Mouse (Mus musculus): Measurements from ENCODE around the gene Pafah1b1. TPM values are rescaled to one million over a fixed set of nuclear protein-coding genes. Genes with fewer than 3 reads are reported as not detected.

Gene Pafah1b1
- polyA plus RNA-seq, 1 experiment, result 19.1 TPM

DNA sequence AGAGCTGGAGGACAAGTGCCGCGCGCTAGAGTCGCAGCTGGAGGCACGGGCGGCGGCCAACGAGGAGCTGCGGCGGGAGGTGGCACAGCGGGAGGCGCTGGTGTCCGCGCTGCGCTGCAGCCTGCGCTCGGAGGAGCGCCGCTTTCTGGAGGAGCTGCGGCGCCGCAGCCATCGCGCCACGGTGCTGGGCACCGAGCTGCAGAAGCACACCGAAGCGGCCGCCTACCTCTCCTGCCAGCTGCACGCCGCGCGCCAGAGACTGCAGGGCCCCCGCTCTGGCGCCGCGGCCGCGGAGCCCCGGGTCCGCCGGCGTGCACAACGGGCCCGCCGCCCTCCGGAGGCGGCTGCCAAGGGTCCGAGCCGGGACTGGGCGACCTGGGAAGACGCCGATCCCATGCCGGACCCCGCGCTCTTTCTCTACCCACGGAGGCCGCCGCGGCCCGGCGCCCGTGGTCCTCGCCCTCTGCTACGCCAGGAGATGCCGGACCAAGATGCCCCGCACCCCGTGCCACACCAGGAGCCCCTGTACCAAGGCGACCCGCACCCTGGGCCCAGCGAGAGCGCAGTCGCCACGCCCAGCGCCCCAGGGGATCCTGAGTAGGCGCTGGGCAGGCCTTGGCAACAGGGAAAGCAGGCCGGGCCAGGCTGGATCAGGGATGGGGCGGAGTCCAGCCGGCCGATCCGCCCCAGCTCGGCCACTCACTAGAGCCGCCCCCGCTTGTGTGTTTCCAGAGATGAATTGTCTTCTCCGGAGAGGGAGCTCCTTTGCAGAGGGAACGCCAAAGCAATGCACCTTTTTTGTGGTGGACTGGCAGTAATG lies 86.3 kb downstream of the Pafah1b1 start:
- under 1% methylated on average over 85 of the region's 86 CpGs for WGBS
- no peak for DNase-seq (ENCODE audit: low read depth, low spot score)

DNA sequence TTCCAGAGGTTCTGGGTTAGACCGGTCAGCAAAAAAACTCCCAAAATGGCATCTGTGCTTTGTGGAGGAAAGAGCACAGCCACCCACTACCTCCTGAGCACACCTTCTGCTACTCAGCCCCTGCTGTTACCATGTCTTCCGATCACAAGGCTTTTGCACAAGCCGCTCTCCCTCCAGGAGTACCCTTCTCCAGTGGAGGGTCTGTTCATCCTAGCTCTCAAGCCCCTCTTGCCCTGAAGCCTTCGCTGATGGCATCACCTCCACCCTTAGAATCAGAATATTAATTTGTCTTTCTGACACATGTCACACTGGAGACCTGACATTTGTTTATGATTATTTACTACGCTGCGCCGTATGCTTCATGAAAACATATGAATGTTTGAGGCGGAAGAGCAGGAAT lies 87.0 kb downstream of the Pafah1b1 start:
- DNase-seq (ENCODE audit: low read depth, low spot score), result no peak
- 25% methylated on average over 8 of the region's 8 CpGs for WGBS

DNA sequence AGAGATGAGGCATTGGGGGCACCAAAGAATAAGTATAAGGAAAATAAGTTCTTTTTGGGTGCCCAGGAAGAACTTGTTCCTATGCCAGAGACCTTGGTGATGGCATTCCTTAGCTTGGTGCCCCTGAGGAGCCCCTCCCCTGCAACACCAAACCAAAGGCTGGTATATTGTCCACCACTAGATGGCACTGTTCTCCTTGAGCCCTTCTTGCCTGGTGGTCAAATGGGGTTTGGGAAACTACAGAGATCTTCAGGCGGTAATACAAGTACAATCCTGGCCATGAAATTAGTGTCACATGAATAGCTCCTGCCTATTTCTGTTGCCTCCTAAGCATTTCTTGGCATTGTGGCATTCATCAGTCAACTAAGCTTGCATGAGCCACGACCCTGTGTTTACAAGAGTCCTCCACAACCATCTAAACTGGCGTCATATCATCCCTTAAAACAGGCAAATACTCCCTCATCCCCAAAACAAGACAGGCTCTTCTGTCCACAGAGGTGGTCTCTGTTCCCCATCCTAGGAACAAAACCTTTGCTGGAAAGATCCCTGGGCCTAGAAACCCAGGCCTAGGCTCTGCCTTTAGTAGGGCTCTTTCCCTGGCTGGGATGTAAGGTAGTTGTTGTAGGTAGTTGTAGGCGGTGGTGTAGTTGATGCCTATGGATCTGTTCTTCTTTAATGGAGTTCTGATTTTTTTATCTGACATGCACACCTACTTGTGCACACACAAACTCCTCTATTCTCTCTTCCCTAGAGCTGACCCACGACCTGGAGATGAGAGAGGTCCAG lies 89.8 kb downstream of the Pafah1b1 start:
- WGBS, result 64% methylated on average over 5 of the region's 5 CpGs
- DNase-seq (ENCODE audit: low read depth, low spot score), result no peak

DNA sequence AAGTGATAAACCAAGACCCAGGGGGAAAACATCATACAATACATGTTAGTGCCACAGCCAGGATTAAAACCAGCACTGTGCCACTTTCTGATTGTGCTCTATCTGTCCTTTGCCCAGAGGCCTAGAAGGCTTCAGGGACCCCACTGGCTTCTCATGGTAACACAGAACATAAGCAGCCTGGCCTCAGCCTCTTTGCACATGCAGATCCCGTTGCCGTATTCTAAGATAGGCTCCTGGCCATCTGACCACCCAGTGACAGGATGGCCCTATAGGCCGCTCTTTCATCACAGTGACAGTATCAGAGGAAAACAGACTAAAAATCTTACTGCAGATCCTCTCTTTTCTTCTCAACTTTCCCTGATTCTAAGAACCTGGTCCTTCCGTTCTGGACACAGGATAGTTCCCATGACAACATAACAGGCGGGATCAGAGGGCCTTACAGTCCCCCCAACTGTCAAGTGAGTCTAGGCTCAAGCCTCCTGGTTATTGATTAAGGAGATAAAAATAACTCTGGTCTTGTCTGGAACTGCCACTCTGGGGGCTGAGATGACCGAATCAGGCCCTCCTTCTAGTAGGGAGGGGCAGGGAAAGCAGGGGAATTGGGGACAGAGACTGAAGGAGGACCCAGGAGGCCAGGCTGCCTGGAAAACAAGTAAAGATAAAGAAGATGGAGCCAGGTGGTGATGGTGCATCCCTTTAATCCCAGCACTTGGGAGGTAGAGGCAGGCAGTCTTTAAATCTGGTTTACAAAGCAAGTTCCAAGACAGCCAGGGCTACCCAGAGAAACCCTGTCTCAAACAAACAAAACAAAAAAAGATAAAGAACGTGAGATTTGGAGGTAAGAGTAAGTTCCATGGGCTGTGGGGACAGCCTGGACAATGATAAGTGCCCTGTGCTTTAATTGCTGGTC lies 92.3 kb downstream of the Pafah1b1 start:
- no peak for DNase-seq (ENCODE audit: low read depth, low spot score)
- WGBS, result 82% methylated on average over 7 of the region's 7 CpGs

DNA sequence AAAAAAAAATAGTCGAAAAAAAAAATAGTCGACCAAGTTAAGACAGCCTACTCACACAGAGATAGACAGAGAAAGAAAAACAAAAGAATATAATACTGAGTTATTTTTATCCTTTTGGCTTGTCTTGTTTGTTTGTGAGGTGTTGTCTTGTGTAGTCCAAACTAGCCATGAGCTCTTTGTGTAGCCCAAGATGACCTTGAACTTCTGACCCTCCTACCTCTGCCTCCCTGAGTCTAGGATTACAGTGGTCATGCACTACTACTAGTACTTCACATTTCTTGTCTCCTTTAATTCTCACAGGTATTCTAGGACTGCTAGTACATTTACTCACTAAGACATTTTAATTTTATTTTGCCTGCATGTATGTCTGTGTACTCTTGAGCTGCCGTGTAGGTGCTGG lies 97.0 kb downstream of the Pafah1b1 start:
- no peak for DNase-seq (ENCODE audit: low read depth, low spot score)
- 74% methylated on average over 3 of the region's 3 CpGs for WGBS

DNA sequence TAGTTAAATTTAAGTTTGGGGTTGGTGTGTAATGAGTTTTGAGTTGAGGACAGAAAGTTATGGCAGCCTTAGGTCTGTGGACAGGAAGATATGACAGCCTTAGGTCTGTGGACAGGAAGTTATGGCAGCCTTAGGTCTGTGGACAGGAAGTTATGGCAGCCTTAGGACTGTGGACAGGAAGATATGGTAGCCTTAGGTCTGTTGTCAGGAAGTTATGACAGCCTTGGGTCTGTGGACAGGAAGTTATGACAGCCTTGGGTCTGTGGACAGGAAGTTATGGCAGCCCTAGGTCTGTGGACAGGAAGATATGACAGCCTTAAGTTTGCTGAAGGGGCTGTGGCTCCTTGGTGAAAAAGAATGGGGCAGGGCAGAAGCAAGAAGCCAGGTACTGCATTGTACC lies 99.1 kb downstream of the Pafah1b1 start:
- no peak for DNase-seq (ENCODE audit: low read depth, low spot score)

Other genes with a start within 250 kb of the Pafah1b1 start
- 21.4 and 23.4 TPM in 2 replicates for gene Rap1gap2, start 113.8 kb downstream of the Pafah1b1 start, polyA plus RNA-seq (2012; rRNA removed)
- gene Ccdc92b, start 105.1 kb downstream of the Pafah1b1 start, polyA plus RNA-seq (2012; rRNA removed), result 0.58 and 0.73 TPM in 2 replicates
- gene Cluh, start 75.2 kb downstream of the Pafah1b1 start, polyA plus RNA-seq (2012; rRNA removed), result 72.5 and 87.3 TPM in 2 replicates
- gene Mettl16, start 46.2 kb upstream of the Pafah1b1 start, polyA plus RNA-seq (2012; rRNA removed), result 2.9 and 3.2 TPM in 2 replicates
- gene Mnt, start 106.2 kb upstream of the Pafah1b1 start, polyA plus RNA-seq (2012; rRNA removed), result 10.9 and 11.8 TPM in 2 replicates
- gene Sgsm2, start 172.4 kb upstream of the Pafah1b1 start, polyA plus RNA-seq (2012; rRNA removed), result 8.3 and 10.6 TPM in 2 replicates
- 12.2 and 14.8 TPM in 2 replicates for gene Tsr1, start 173.4 kb upstream of the Pafah1b1 start, polyA plus RNA-seq (2012; rRNA removed)
- gene Smg6, start 201.2 kb upstream of the Pafah1b1 start, polyA plus RNA-seq (2012; rRNA removed), result 13.5 and 18.7 TPM in 2 replicates
- gene Srr, start 201.3 kb upstream of the Pafah1b1 start, polyA plus RNA-seq (2012; rRNA removed), result 8.6 and 15.9 TPM in 2 replicates